ENCODE assay signal across 9 mouse cellular contexts in genomic region chr10:76550458-76550857, GRCm38 (mm10). TPM values are rescaled to one million over a fixed set of nuclear protein-coding genes. Genes with fewer than 3 reads are reported as not detected.
DNase-seq lines count a peak whose midpoint lies in the region; ATAC-seq and TF ChIP-seq lines count a peak whose summit lies in the region.
"Had no signal": no experiment of that assay in that cellular context is flagged by ENCODE, and none has a peak within 500 bp of the region (broad histone marks: within the 10 kb centered on the region; RNA-seq: fewer than 3 reads in every experiment).

No protein-coding gene starts in this region.

- no peak overlapping the region for H3K4me3 ChIP-seq in hindbrain, embryonic 11.5 days (ENCODE audit: low read depth, low read length)
- H3K4me3 ChIP-seq in hindbrain, embryonic 10.5 days, result no peak overlapping the region
- no peak overlapping the region for H3K4me3 ChIP-seq in liver, embryonic 14.5 days (ENCODE audit: insufficient read depth in 1 of 2, low read depth in 2 of 2, low read length in 2 of 2)
- no peak overlapping the region for H3K4me3 ChIP-seq in liver, embryonic 12.5 days
- no peak overlapping the region for H3K4me3 ChIP-seq in ES-Bruce4 (ENCODE audit: low read depth, low read length)
- no peak overlapping the region for H3K4me3 ChIP-seq in midbrain, embryonic 11.5 days (ENCODE audit: low read depth, low read length)
- H3K4me3 ChIP-seq: neural tube, embryonic 15.5 days had no signal

- no peak for ATAC-seq in hindbrain, embryonic 11.5 days (ENCODE audit: low FRiP score)
- ATAC-seq in liver, embryonic 14.5 days (ENCODE audit: insufficient read depth), result no peak
- ATAC-seq in liver, embryonic 12.5 days, result no peak
- ATAC-seq in midbrain, embryonic 11.5 days (ENCODE audit: low FRiP score), result no peak

- DNase-seq in hindbrain, embryonic 11.5 days (ENCODE audit: low spot score), result peak; percentile 14
- DNase-seq in hindbrain, embryonic 10.5 days (ENCODE audit: low spot score), result no peak
- DNase-seq in liver, embryonic 14.5 days (ENCODE audit: low read depth in 3 of 3, low spot score in 3 of 3), result no peak
- peak; percentile 11 for DNase-seq in brain, embryonic 14.5 days (ENCODE audit: low read depth)
- DNase-seq in urinary bladder, adult 18-20 months (ENCODE audit: low spot score in 2 of 2), result no peak
- DNase-seq in midbrain, embryonic 11.5 days (ENCODE audit: low spot score, missing footprints), result no peak

- no peak overlapping the region for H3K9ac ChIP-seq in hindbrain, embryonic 11.5 days (ENCODE audit: low read depth, low read length)
- H3K9ac ChIP-seq in liver, embryonic 14.5 days (replicated peaks), result no peak overlapping the region
- H3K9ac ChIP-seq in liver, embryonic 12.5 days, result no peak overlapping the region
- H3K9ac ChIP-seq in ES-Bruce4 (ENCODE audit: low read depth, poor library complexity, severe bottlenecking), result no peak overlapping the region
- no peak overlapping the region for H3K9ac ChIP-seq in midbrain, embryonic 11.5 days (ENCODE audit: low read length)
- H3K9ac ChIP-seq: neural tube, embryonic 15.5 days had no signal

- WGBS in hindbrain, embryonic 11.5 days, result 86% methylated on average over 5 of the region's 5 CpGs
- 89% methylated on average over 5 of the region's 5 CpGs for WGBS in hindbrain, embryonic 10.5 days
- 79% methylated on average over 5 of the region's 5 CpGs for WGBS in liver, embryonic 14.5 days (ENCODE audit: insufficient replicate concordance)
- WGBS in liver, embryonic 12.5 days (ENCODE audit: insufficient replicate concordance), result 84% methylated on average over 5 of the region's 5 CpGs
- WGBS in midbrain, embryonic 11.5 days, result 91% methylated on average over 5 of the region's 5 CpGs

- H3K36me3 ChIP-seq in hindbrain, embryonic 11.5 days (ENCODE audit: control insufficient read depth, insufficient read depth, low read length), result peaks cover 31% of the 10 kb centered on the region
- peaks cover 98% of the 10 kb centered on the region for H3K36me3 ChIP-seq in hindbrain, embryonic 10.5 days
- H3K36me3 ChIP-seq in liver, embryonic 14.5 days (replicated peaks; ENCODE audit: control insufficient read depth, insufficient read depth, low read depth), result peaks cover 16% of the 10 kb centered on the region
- peaks cover 93% of the 10 kb centered on the region for H3K36me3 ChIP-seq in liver, embryonic 12.5 days
- H3K36me3 ChIP-seq in ES-Bruce4 (ENCODE audit: control insufficient read depth, insufficient read depth, low read length, poor library complexity, severe bottlenecking), result peaks cover 30% of the 10 kb centered on the region
- peaks cover 43% of the 10 kb centered on the region for H3K36me3 ChIP-seq in midbrain, embryonic 11.5 days (ENCODE audit: control insufficient read depth, insufficient read depth, low read length)

- peak; percentile 51 for TF ChIP-seq CTCF in liver, embryonic 14.5 days (IDR thresholded peaks at IDR 0.05; ENCODE audit: low read depth)
- peak; percentile 55 for TF ChIP-seq CTCF in ES-Bruce4 (IDR thresholded peaks at IDR 0.05; ENCODE audit: low read depth, low read length)
- peak; percentile 43; the same call in 1 of the 2 replicates for TF ChIP-seq CTCF in brain, embryonic 14.5 days (IDR thresholded peaks at IDR 0.05; ENCODE audit: borderline replicate concordance, extremely low read depth, insufficient read depth, insufficient read length)

- no peak for TF ChIP-seq EP300 in liver, embryonic 14.5 days (IDR thresholded peaks at IDR 0.05; ENCODE audit: low read depth)
- no peak for TF ChIP-seq EP300 in ES-Bruce4 (IDR thresholded peaks at IDR 0.05; ENCODE audit: insufficient read depth, low read depth, low read length)

- no peak overlapping the region for H3K27ac ChIP-seq in hindbrain, embryonic 11.5 days (ENCODE audit: low read depth, low read length)
- no peak overlapping the region for H3K27ac ChIP-seq in hindbrain, embryonic 10.5 days
- H3K27ac ChIP-seq in liver, embryonic 14.5 days, result no peak overlapping the region
- no peak overlapping the region for H3K27ac ChIP-seq in liver, embryonic 12.5 days
- H3K27ac ChIP-seq in ES-Bruce4 (ENCODE audit: insufficient read depth, low read length), result no peak overlapping the region
- H3K27ac ChIP-seq in midbrain, embryonic 11.5 days (ENCODE audit: low read depth, low read length), result no peak overlapping the region
- H3K27ac ChIP-seq: neural tube, embryonic 15.5 days had no signal

- TF ChIP-seq POLR2A in ES-Bruce4 (IDR thresholded peaks at IDR 0.05; ENCODE audit: insufficient read depth, low read length), result no peak
- TF ChIP-seq POLR2A in brain, embryonic 14.5 days (IDR thresholded peaks at IDR 0.05; ENCODE audit: borderline replicate concordance, extremely low read depth, insufficient read depth, insufficient read length, poor library complexity, severe bottlenecking), result no peak

- no peaks in the 10 kb centered on the region for H3K27me3 ChIP-seq in hindbrain, embryonic 11.5 days (ENCODE audit: control insufficient read depth, insufficient read depth, low read length)
- H3K27me3 ChIP-seq in hindbrain, embryonic 10.5 days (ENCODE audit: insufficient read depth, poor library complexity, severe bottlenecking), result no peaks in the 10 kb centered on the region
- H3K27me3 ChIP-seq in liver, embryonic 14.5 days (ENCODE audit: control insufficient read depth, insufficient read depth, low read length), result no peaks in the 10 kb centered on the region
- no peaks in the 10 kb centered on the region for H3K27me3 ChIP-seq in liver, embryonic 12.5 days (replicated peaks)
- H3K27me3 ChIP-seq in ES-Bruce4 (ENCODE audit: control insufficient read depth, insufficient read depth, low read length, poor library complexity, severe bottlenecking), result no peaks in the 10 kb centered on the region
- no peaks in the 10 kb centered on the region for H3K27me3 ChIP-seq in midbrain, embryonic 11.5 days (ENCODE audit: control insufficient read depth, insufficient read depth, low read length)
- H3K27me3 ChIP-seq: neural tube, embryonic 15.5 days had no signal

- H3K9me3 ChIP-seq in hindbrain, embryonic 11.5 days (ENCODE audit: control insufficient read depth, low read length), result no peaks in the 10 kb centered on the region
- no peaks in the 10 kb centered on the region for H3K9me3 ChIP-seq in hindbrain, embryonic 10.5 days
- H3K9me3 ChIP-seq in liver, embryonic 14.5 days (ENCODE audit: control insufficient read depth, low read length), result no peaks in the 10 kb centered on the region
- no peaks in the 10 kb centered on the region for H3K9me3 ChIP-seq in liver, embryonic 12.5 days (replicated peaks)
- no peaks in the 10 kb centered on the region for H3K9me3 ChIP-seq in ES-Bruce4 (replicated peaks; ENCODE audit: control insufficient read depth, insufficient read depth, low read length, poor library complexity, severe bottlenecking)
- no peaks in the 10 kb centered on the region for H3K9me3 ChIP-seq in midbrain, embryonic 11.5 days (ENCODE audit: control insufficient read depth, low read length)
- H3K9me3 ChIP-seq: neural tube, embryonic 15.5 days had no signal

- H3K4me2 ChIP-seq in hindbrain, embryonic 11.5 days (replicated peaks; ENCODE audit: low read depth, low read length), result no peak overlapping the region
- no peak overlapping the region for H3K4me2 ChIP-seq in liver, embryonic 14.5 days (ENCODE audit: low read depth)
- H3K4me2 ChIP-seq in liver, embryonic 12.5 days, result no peak overlapping the region
- H3K4me2 ChIP-seq in midbrain, embryonic 11.5 days, result no peak overlapping the region
- H3K4me2 ChIP-seq: neural tube, embryonic 15.5 days had no signal

- no peaks in the 10 kb centered on the region for H3K4me1 ChIP-seq in hindbrain, embryonic 11.5 days (replicated peaks; ENCODE audit: control insufficient read depth, insufficient read depth, low read length)
- no peaks in the 10 kb centered on the region for H3K4me1 ChIP-seq in hindbrain, embryonic 10.5 days (replicated peaks)
- H3K4me1 ChIP-seq in liver, embryonic 14.5 days (replicated peaks; ENCODE audit: control insufficient read depth in 2 of 2, insufficient read depth in 2 of 2, low read length in 1 of 2), result no peaks in the 10 kb centered on the region
- no peaks in the 10 kb centered on the region for H3K4me1 ChIP-seq in liver, embryonic 12.5 days
- no peaks in the 10 kb centered on the region for H3K4me1 ChIP-seq in ES-Bruce4 (ENCODE audit: control insufficient read depth, insufficient read depth, low read length)
- H3K4me1 ChIP-seq in midbrain, embryonic 11.5 days (ENCODE audit: control insufficient read depth, insufficient read depth, low read length), result no peaks in the 10 kb centered on the region
- H3K4me1 ChIP-seq: neural tube, embryonic 15.5 days had no signal

RNA-seq across cellular contexts. Expression of gene Spatc1l, which starts 11.6 kb away (rescaled TPM):
- 0.22 TPM in 1 of 2 replicates, not detected in the other for polyA plus RNA-seq in hindbrain, embryonic 11.5 days (2014; fragmentation: Nextera tagmentation; extraction: Ambion mirVana)
- polyA plus RNA-seq in hindbrain, embryonic 10.5 days (2016; fragmentation: Nextera tagmentation; extraction: Ambion mirVana), result 0.16 TPM in 1 of 2 replicates, not detected in the other
- polyA plus RNA-seq in liver, embryonic 14.5 days (2012; rRNA removed), result 0.06 TPM in 1 of 2 replicates, not detected in the other
- polyA plus RNA-seq in liver, embryonic 14.5 days (2014; fragmentation: Nextera tagmentation; extraction: Ambion mirVana), result not detected in 2 replicates
- polyA plus RNA-seq in liver, embryonic 12.5 days (2016; fragmentation: Nextera tagmentation; extraction: Ambion mirVana), result not detected in 2 replicates
- not detected in 2 replicates for polyA plus RNA-seq in ES-Bruce4 (2011; ENCODE audit: insufficient read depth, insufficient read length, low read depth, missing spikeins)
- 0.36 and 0.39 TPM in 2 replicates for polyA plus RNA-seq in brain, embryonic 14.5 days (2012; rRNA removed)
- polyA plus RNA-seq in midbrain, embryonic 11.5 days (2014; fragmentation: Nextera tagmentation; extraction: Ambion mirVana), result not detected in 2 replicates
- polyA plus RNA-seq: neural tube, embryonic 15.5 days had no signal

RNA-seq across cellular contexts. Expression of gene Lss, which starts 19.1 kb away (rescaled TPM):
- 45.1 and 56.4 TPM in 2 replicates for polyA plus RNA-seq in hindbrain, embryonic 11.5 days (2014; fragmentation: Nextera tagmentation; extraction: Ambion mirVana)
- polyA plus RNA-seq in hindbrain, embryonic 10.5 days (2016; fragmentation: Nextera tagmentation; extraction: Ambion mirVana), result 56.1 and 60.3 TPM in 2 replicates
- polyA plus RNA-seq in liver, embryonic 14.5 days (2012; rRNA removed), result 26.0 and 31.7 TPM in 2 replicates
- 45.2 and 46.6 TPM in 2 replicates for polyA plus RNA-seq in liver, embryonic 14.5 days (2014; fragmentation: Nextera tagmentation; extraction: Ambion mirVana)
- 51.9 and 53.5 TPM in 2 replicates for polyA plus RNA-seq in liver, embryonic 12.5 days (2016; fragmentation: Nextera tagmentation; extraction: Ambion mirVana)
- 111 and 112 TPM in 2 replicates for polyA plus RNA-seq in ES-Bruce4 (2011; ENCODE audit: insufficient read depth, insufficient read length, low read depth, missing spikeins)
- polyA plus RNA-seq in brain, embryonic 14.5 days (2012; rRNA removed), result 51.4 and 57.8 TPM in 2 replicates
- polyA plus RNA-seq in midbrain, embryonic 11.5 days (2014; fragmentation: Nextera tagmentation; extraction: Ambion mirVana), result 43.7 and 47.4 TPM in 2 replicates

RNA-seq across cellular contexts. Expression of gene Ftcd, which starts 25.0 kb away (rescaled TPM):
- not detected in 2 replicates for polyA plus RNA-seq in hindbrain, embryonic 11.5 days (2014; fragmentation: Nextera tagmentation; extraction: Ambion mirVana)
- polyA plus RNA-seq in hindbrain, embryonic 10.5 days (2016; fragmentation: Nextera tagmentation; extraction: Ambion mirVana), result not detected in 2 replicates
- polyA plus RNA-seq in liver, embryonic 14.5 days (2012; rRNA removed), result 27.8 and 29.9 TPM in 2 replicates
- 19.2 and 19.8 TPM in 2 replicates for polyA plus RNA-seq in liver, embryonic 14.5 days (2014; fragmentation: Nextera tagmentation; extraction: Ambion mirVana)
- 18.3 and 18.6 TPM in 2 replicates for polyA plus RNA-seq in liver, embryonic 12.5 days (2016; fragmentation: Nextera tagmentation; extraction: Ambion mirVana)
- polyA plus RNA-seq in ES-Bruce4 (2011; ENCODE audit: insufficient read depth, insufficient read length, low read depth, missing spikeins), result not detected in 2 replicates
- 0.03 and 0.04 TPM in 2 replicates for polyA plus RNA-seq in brain, embryonic 14.5 days (2012; rRNA removed)
- polyA plus RNA-seq in midbrain, embryonic 11.5 days (2014; fragmentation: Nextera tagmentation; extraction: Ambion mirVana), result not detected in 2 replicates

Comparison
In these comparisons a context has a peak if more than half of its experiments do, and no peak if none do; other contexts are left out.
1. DNase-seq: peak in hindbrain, embryonic 11.5 days (single experiment) and brain, embryonic 14.5 days (single experiment); none in hindbrain, embryonic 10.5 days (single experiment), liver, embryonic 14.5 days (0 of 3), urinary bladder, adult 18-20 months (0 of 2) and midbrain, embryonic 11.5 days (single experiment).
2. RNA of gene Ftcd, which starts 25.0 kb away (polyA plus RNA-seq): 19.2 to 29.9 TPM in liver, embryonic 14.5 days and 18.3 to 18.6 TPM in liver, embryonic 12.5 days; 0.03 to 0.04 TPM in brain, embryonic 14.5 days, not detected in hindbrain, embryonic 10.5 days, not detected in hindbrain, embryonic 11.5 days, not detected in ES-Bruce4 and not detected in midbrain, embryonic 11.5 days; every median in the first group is over 10 times any median in the second.
3. Peak in every context shown above with its lines, with median percentiles within 50 percentile points of each other: CTCF ChIP-seq.